14 mouse cellular contexts compared by ENCODE assay signal in genomic region chr2:33803717-33804214, GRCm38 (mm10).
DNase-seq lines count a peak whose midpoint lies in the region; ATAC-seq and TF ChIP-seq lines count a peak whose summit lies in the region.
"Had no signal": no experiment of that assay in that cellular context is flagged by ENCODE, and none has a peak within 500 bp of the region (broad histone marks: within the 10 kb centered on the region; RNA-seq: fewer than 3 reads in every experiment).

No protein-coding gene starts in this region.

- H3K9me3 ChIP-seq in midbrain, postnatal 0 days (ENCODE audit: low read length): no peaks in the 10 kb centered on the region
- no peaks in the 10 kb centered on the region for H3K9me3 ChIP-seq in midbrain, embryonic 14.5 days (ENCODE audit: control insufficient read depth, low read length)
- H3K9me3 ChIP-seq: liver, embryonic 15.5 days had no signal

- peaks cover 12% of the 10 kb centered on the region for H3K36me3 ChIP-seq in midbrain, postnatal 0 days (ENCODE audit: insufficient read depth, low read length)
- H3K36me3 ChIP-seq in midbrain, embryonic 14.5 days (ENCODE audit: control insufficient read depth, insufficient read depth, low read length): peaks cover 32% of the 10 kb centered on the region
- no peaks in the 10 kb centered on the region for H3K36me3 ChIP-seq in spleen, adult 2 months (ENCODE audit: control insufficient read depth, insufficient read depth, low read length)

- no peak overlapping the region for H3K9ac ChIP-seq in midbrain, postnatal 0 days (replicated peaks; ENCODE audit: low read length, poor library complexity, severe bottlenecking)
- H3K9ac ChIP-seq in midbrain, embryonic 14.5 days (replicated peaks; ENCODE audit: low read length): no peak overlapping the region
- H3K9ac ChIP-seq: liver, embryonic 15.5 days had no signal

- no peaks in the 10 kb centered on the region for H3K4me1 ChIP-seq in midbrain, postnatal 0 days (ENCODE audit: insufficient read depth, low read length)
- peaks cover 4% of the 10 kb centered on the region for H3K4me1 ChIP-seq in midbrain, embryonic 14.5 days (ENCODE audit: control insufficient read depth, insufficient read depth, low read length)
- H3K4me1 ChIP-seq in spleen, adult 2 months (ENCODE audit: control insufficient read depth, insufficient read depth, insufficient read length): peaks cover 17% of the 10 kb centered on the region; the same call in 1 of the 2 replicates
- H3K4me1 ChIP-seq: liver, embryonic 15.5 days had no signal

- 81% methylated on average over 4 of the region's 4 CpGs for WGBS in midbrain, postnatal 0 days
- WGBS in midbrain, embryonic 14.5 days: 75% methylated on average over 4 of the region's 4 CpGs
- 15% methylated on average over 4 of the region's 4 CpGs for WGBS in spleen, adult 2 months

- no peak for TF ChIP-seq POLR2A in spleen, adult 2 months (IDR thresholded peaks at IDR 0.05; ENCODE audit: low read depth, low read length)

- no peaks in the 10 kb centered on the region for H3K27me3 ChIP-seq in midbrain, postnatal 0 days (ENCODE audit: insufficient read depth, low read length)
- no peaks in the 10 kb centered on the region for H3K27me3 ChIP-seq in midbrain, embryonic 14.5 days (ENCODE audit: control insufficient read depth, insufficient read depth, low read length)
- H3K27me3 ChIP-seq in spleen, adult 2 months (ENCODE audit: control insufficient read depth, insufficient read depth, low read length): no peaks in the 10 kb centered on the region
- H3K27me3 ChIP-seq: liver, embryonic 15.5 days had no signal

- 0 out of 2 replicates have a peak overlapping the region, but pooled peaks have one; percentile 3 for H3K27ac ChIP-seq in midbrain, postnatal 0 days (ENCODE audit: low read depth, low read length)
- no peak overlapping the region for H3K27ac ChIP-seq in midbrain, embryonic 14.5 days (replicated peaks; ENCODE audit: low read depth, low read length)
- H3K27ac ChIP-seq in spleen, adult 2 months (ENCODE audit: insufficient read depth, low read length): peak overlapping the region; percentile 67
- H3K27ac ChIP-seq: liver, embryonic 15.5 days had no signal

- no peak for ATAC-seq in midbrain, postnatal 0 days (ENCODE audit: low FRiP score)
- no peak for ATAC-seq in midbrain, embryonic 14.5 days (ENCODE audit: low FRiP score, low TSS enrichment)
- ATAC-seq in hematopoietic stem cell, adult 5-6 weeks (replicated peaks in 1 of 2; ENCODE audit: insufficient read depth in 1 of 2, low FRiP score in 2 of 2, low TSS enrichment in 1 of 2, low read depth in 1 of 2, poor library complexity in 2 of 2, severe bottlenecking in 2 of 2): peak; percentile 33
- ATAC-seq: midbrain, embryonic 16.5 days had no signal

- no peak overlapping the region for H3K4me2 ChIP-seq in midbrain, postnatal 0 days (ENCODE audit: low read depth, low read length, poor library complexity, severe bottlenecking)
- no peak overlapping the region for H3K4me2 ChIP-seq in midbrain, embryonic 14.5 days (ENCODE audit: low read length)
- H3K4me2 ChIP-seq: liver, embryonic 15.5 days had no signal

- H3K4me3 ChIP-seq in midbrain, postnatal 0 days (ENCODE audit: low read depth, low read length): no peak overlapping the region
- no peak overlapping the region for H3K4me3 ChIP-seq in midbrain, embryonic 14.5 days (replicated peaks; ENCODE audit: low read depth, low read length)
- H3K4me3 ChIP-seq in spleen, adult 2 months (ENCODE audit: extremely low read depth, insufficient read depth, insufficient read length): no peak overlapping the region
- H3K4me3 ChIP-seq: erythroblast, embryonic 14.5 days; liver, embryonic 15.5 days had no signal

- no peak for DNase-seq in midbrain, postnatal 0 days (ENCODE audit: low spot score)
- DNase-seq in midbrain, embryonic 14.5 days: no peak
- DNase-seq in spleen, adult 2 months (ENCODE audit: low read depth in 1 of 2, low spot score in 2 of 2): peak; percentile 45 to 64
- DNase-seq in urinary bladder, postnatal 25 days (ENCODE audit: low spot score): no peak
- DNase-seq in urinary bladder, adult 18-20 months (ENCODE audit: low spot score in 2 of 2): no peak
- no peak for DNase-seq in left cerebral cortex, adult 8-10 months (ENCODE audit: low spot score in 2 of 2)
- DNase-seq: adrenal gland, postnatal 10 days; cerebellum, postnatal 10 days; kidney, postnatal 36 days; lung, postnatal 4 days had no signal

- no peak for TF ChIP-seq CTCF in midbrain, postnatal 0 days (IDR thresholded peaks at IDR 0.05)
- TF ChIP-seq CTCF in spleen, adult 2 months (IDR thresholded peaks at IDR 0.05; ENCODE audit: extremely low read depth, insufficient read depth, insufficient read length, insufficient replicate concordance): no peak

Comparison
In these comparisons a context has a peak if more than half of its experiments do, and no peak if none do; other contexts are left out.
1. ATAC-seq: peak in hematopoietic stem cell, adult 5-6 weeks (2 of 2); none in midbrain, postnatal 0 days (single experiment) and midbrain, embryonic 14.5 days (single experiment).
2. DNase-seq: peak in spleen, adult 2 months (2 of 2); none in midbrain, postnatal 0 days (single experiment), midbrain, embryonic 14.5 days (single experiment), urinary bladder, postnatal 25 days (single experiment), urinary bladder, adult 18-20 months (0 of 2) and left cerebral cortex, adult 8-10 months (0 of 2).